Mouse (Mus musculus) limb, embryonic 10.5 days (tissue): Measurements from ENCODE around the gene Nrip2. TPM values are rescaled to one million over a fixed set of nuclear protein-coding genes. Genes with fewer than 3 reads are reported as not detected.

Experiments used
- DNase-seq: peaks from one replicate; pipeline ENCODE4 v3.0.0-alpha.2; 2017; ENCODE audit warnings: low spot score
- H3K27ac ChIP-seq: fragments of 300-500 bp; sonication (generic); 2 replicates; pipeline ENCODE4 v1.5.1; 2016; ENCODE audit warnings: mild to moderate bottlenecking
- H3K27me3 ChIP-seq: fragments of 300-500 bp; sonication (generic); 2 replicates; pipeline ENCODE4 v1.6.1; 2016; ENCODE audit warnings: low read depth, mild to moderate bottlenecking; ENCODE audit not compliant: poor library complexity, severe bottlenecking
- H3K36me3 ChIP-seq: fragments of 300-500 bp; sonication (generic); 2 replicates; pipeline ENCODE4 v1.6.1; 2016; ENCODE audit warnings: mild to moderate bottlenecking, moderate library complexity
- H3K4me1 ChIP-seq: fragments of 300-500 bp; sonication (generic); 2 replicates; pipeline ENCODE4 v1.6.1; 2016
- H3K4me3 ChIP-seq: fragments of 300-500 bp; sonication (generic); 2 replicates; pipeline ENCODE4 v1.5.1; 2016; ENCODE audit warnings: mild to moderate bottlenecking, moderate library complexity
- H3K9me3 ChIP-seq: fragments of 300-500 bp; sonication (generic); replicated peaks from 2 replicates; pipeline ENCODE4 v1.6.1; 2016; ENCODE audit warnings: mild to moderate bottlenecking
- WGBS: fragments of 180-500 bp; shearing (Covaris S2); methylation state at CpG from one replicate; pipeline ENCODE4 v1.1.7; 2016; 5-methylcytosine and 5-hydroxymethylcytosine counted together
- polyA plus RNA-seq: library from polyadenylated mRNA; unstranded; fragments of >200 nt; fragmentation: Nextera tagmentation; extraction: Ambion mirVana; gene quantifications from 2 replicates; pipeline ENCODE4 v1.2.1, GENCODE M21; 2016

The Nrip2 gene
- polyA plus RNA-seq, 1 experiment from 2014 or later: 2.3 TPM

DNA sequence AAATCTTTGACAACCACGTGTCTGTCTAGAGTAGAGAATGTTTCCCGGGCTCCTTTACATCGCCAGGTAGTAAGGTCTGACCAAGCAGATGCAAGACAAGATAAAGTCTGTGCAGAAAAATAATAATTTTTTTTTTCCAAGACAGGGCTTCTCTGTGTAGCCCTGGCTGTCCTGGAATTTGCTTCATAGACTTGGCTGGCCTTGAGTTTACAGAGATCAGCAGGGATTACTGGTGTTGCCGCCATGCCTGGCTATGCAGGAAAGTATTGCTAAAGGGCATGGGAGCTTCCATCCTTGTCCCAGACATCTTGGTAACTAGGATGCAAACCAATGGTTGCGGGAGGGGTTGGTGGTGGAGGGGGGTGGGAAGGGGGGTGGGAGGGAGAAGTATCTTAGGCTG is 58.1 kb downstream of the Nrip2 start:
- Histone ChIP-seq H3K4me3 (no peak overlapping the region), H3K36me3 (no peaks in the 10 kb centered on the region), H3K27ac (no peak overlapping the region), H3K4me1 (0 out of 2 replicates have a peak, but pooled peaks cover 4% of the 10 kb centered on the region), H3K27me3 (no peaks in the 10 kb centered on the region), H3K9me3 (no peaks in the 10 kb centered on the region)
- no peak for DNase-seq
- WGBS: 87% methylated on average over 5 of the region's 5 CpGs

DNA sequence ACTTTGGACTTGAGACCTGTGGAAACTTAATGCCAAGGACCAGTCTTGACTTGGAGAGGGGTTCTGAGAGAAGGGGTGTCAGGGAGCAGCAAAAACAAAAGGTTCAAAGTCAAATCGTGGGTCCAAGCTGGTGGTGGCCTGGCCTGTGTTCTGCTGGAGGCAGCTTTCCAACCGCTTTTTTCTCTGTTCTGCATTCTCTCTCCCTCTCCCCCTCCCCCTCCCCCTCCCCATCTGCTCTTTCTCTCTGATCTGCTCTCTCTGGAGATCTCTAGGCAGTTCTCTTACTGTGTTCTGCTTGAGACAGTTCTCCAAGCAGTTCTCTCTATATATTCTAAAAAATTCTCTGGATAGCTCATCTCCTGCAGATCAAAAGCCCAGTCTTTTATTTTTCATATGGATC is 61.2 kb downstream of the Nrip2 start:
- no peak overlapping the region for H3K4me3 ChIP-seq
- H3K4me1 ChIP-seq: no peaks in the 10 kb centered on the region
- WGBS: 50% methylated on average over 2 of the region's 2 CpGs
- DNase-seq: no peak
- no peak overlapping the region for H3K27ac ChIP-seq
- no peaks in the 10 kb centered on the region for H3K27me3 ChIP-seq
- no peaks in the 10 kb centered on the region for H3K36me3 ChIP-seq
- no peaks in the 10 kb centered on the region for H3K9me3 ChIP-seq

DNA sequence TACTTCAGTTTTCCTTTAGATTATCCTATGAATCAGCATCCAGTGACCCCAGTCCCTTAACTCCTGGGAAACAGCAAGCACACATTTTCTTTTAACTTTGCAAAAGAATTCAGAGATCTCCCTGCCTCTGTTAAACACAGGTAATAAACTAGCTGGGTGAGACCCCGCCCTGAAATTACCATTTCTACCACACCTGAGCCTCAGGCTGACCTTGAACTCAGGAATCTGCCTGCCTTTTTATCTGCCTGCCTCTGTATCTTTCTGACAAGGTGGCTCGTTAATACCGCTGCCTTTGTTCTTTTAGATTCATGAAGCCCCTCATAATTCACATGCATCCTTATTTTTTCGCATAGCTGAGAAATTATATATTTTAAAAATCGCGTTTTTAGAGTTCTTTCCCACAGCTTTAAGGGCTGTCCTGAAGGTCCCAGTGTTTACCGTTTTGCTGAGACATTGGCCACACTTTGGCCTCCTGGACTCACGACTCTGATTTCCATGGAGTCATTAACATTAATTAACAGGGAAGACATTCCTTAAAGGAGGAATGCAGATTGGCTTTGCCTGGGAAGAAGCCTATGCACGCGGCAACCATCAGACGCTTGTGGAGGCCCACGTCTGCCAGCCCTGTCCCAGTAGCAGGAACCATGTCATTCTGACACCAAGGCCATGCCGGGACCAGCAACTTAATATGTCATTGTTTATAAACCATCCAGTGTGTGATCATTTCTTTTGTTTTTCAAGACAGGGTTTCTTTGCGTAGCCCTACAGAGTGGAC is 61.8 kb downstream of the Nrip2 start:
- Histone ChIP-seq H3K27ac (no peak overlapping the region), H3K27me3 (no peaks in the 10 kb centered on the region), H3K9me3 (no peaks in the 10 kb centered on the region), H3K36me3 (no peaks in the 10 kb centered on the region), H3K4me3 (no peak overlapping the region), H3K4me1 (no peaks in the 10 kb centered on the region)
- WGBS: 84% methylated on average over 14 of the region's 14 CpGs
- DNase-seq: no peak

DNA sequence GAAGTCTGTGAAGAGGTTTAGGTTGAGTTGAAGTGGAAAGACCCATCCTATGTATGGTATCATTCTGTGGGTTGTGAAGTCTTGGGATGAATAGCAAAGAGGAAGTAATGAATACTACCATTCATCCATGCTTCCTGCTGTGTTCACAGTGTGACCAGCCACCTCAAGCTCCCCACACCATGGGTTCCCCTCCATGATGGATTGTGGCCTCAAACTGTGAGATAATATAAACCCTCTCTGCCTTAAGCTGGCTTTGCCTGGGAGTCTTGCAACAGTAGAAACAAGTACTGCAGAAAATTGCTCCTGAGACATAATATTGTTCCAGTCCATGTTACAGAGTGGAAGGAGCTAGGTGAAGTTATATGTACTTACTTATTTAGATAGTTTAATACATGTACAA is 62.5 kb downstream of the Nrip2 start:
- H3K36me3 ChIP-seq: no peaks in the 10 kb centered on the region
- DNase-seq: no peak
- no peaks in the 10 kb centered on the region for H3K4me1 ChIP-seq
- no peak overlapping the region for H3K27ac ChIP-seq
- no peaks in the 10 kb centered on the region for H3K9me3 ChIP-seq
- H3K27me3 ChIP-seq: no peaks in the 10 kb centered on the region
- H3K4me3 ChIP-seq: no peak overlapping the region

DNA sequence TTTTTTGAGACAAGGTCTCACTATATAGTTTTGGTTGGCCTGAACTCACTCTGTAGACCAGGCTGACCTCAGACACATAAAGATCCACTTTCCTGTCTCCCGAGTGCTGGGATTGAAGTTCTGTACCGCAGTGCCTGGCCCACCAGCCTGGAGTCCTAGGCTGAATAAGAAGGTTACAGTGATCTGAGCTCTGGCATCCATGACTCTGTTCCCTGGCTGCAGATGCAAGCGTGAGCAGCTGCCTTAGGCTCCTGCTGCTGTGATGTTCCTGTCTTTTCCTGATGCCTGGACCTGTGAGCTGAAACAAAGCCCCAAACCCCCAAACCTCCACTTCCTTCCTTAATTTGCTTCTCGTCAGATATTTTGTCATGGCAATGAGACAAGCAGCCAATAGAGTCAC is 65.9 kb downstream of the Nrip2 start:
- H3K36me3 ChIP-seq: no peaks in the 10 kb centered on the region
- no peaks in the 10 kb centered on the region for H3K27me3 ChIP-seq
- DNase-seq: no peak
- no peaks in the 10 kb centered on the region for H3K4me1 ChIP-seq
- H3K4me3 ChIP-seq: no peak overlapping the region
- no peaks in the 10 kb centered on the region for H3K9me3 ChIP-seq
- no peak overlapping the region for H3K27ac ChIP-seq
- 85% methylated on average over 4 of the region's 4 CpGs for WGBS

Other genes starting within 250 kb of the Nrip2 start
- 2.5 and 3.2 TPM in 2 replicates for gene Tead4, start 98.5 kb upstream of the Nrip2 start, polyA plus RNA-seq
- gene Tulp3, start 43.4 kb upstream of the Nrip2 start, polyA plus RNA-seq: 21.6 and 23.2 TPM in 2 replicates
- gene Rhno1, start 36.4 kb upstream of the Nrip2 start, polyA plus RNA-seq: 193 and 197 TPM in 2 replicates
- 67.5 and 68.3 TPM in 2 replicates for gene Foxm1, start 36.3 kb upstream of the Nrip2 start, polyA plus RNA-seq
- 0.41 and 0.61 TPM in 2 replicates for gene Tex52, start 23.8 kb upstream of the Nrip2 start, polyA plus RNA-seq
- gene Gm44596, start 23.8 kb upstream of the Nrip2 start, polyA plus RNA-seq: not detected in 2 replicates
- 40.8 and 47.8 TPM in 2 replicates for gene Itfg2, start 25.6 kb downstream of the Nrip2 start, polyA plus RNA-seq
- 797 and 913 TPM in 2 replicates for gene Fkbp4, start 39.4 kb downstream of the Nrip2 start, polyA plus RNA-seq
- gene Pzp, start 127.4 kb downstream of the Nrip2 start, polyA plus RNA-seq: 0.04 TPM in 1 of 2 replicates, not detected in the other
- gene A2ml1, start 182.3 kb downstream of the Nrip2 start, polyA plus RNA-seq: 0.03 TPM in 1 of 2 replicates, not detected in the other
- not detected in 2 replicates for gene Klrb1a, start 224.2 kb downstream of the Nrip2 start, polyA plus RNA-seq